Comparison of ENCODE assay signal across 8 mouse cellular contexts in the genomic region with DNA sequence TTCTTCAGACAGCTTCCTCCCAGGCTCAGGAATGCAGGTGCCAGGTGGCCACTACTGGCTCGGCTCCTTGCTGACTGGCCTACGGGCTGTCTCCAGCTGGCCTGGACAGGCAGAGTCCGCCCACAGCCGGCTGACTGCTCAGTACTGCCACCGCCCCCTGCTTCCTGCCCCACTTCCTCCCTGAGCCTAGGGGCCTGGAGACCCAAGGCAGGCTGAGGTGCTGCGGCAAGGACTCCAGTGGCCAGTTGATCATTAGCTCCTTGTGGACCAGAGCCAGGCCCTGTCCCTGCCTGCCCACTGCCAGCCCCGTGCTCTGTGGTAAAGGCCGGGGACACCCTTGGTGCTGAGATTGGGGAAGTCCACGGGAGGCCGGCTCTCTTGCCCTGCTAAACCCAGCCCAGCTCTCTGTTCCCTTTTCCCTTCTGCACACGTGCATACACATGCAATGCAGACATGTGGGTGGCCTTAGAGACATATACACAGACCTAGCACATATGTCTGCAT. TPM values are rescaled to one million over a fixed set of nuclear protein-coding genes. Genes with fewer than 3 reads are reported as not detected.
A peak's percentile ranks its signal among the peaks of the same experiment; 100 is the strongest.
DNase-seq lines count a peak whose midpoint lies in the region; ATAC-seq and TF ChIP-seq lines count a peak whose summit lies in the region.

No protein-coding gene starts in this region.

- peak overlapping the region; percentile 85 for H3K27ac ChIP-seq in heart, embryonic 10.5 days
- peak overlapping the region; percentile 67 for H3K27ac ChIP-seq in limb, embryonic 15.5 days
- H3K27ac ChIP-seq in midbrain, postnatal 0 days (ENCODE audit: low read depth, low read length): peak overlapping the region; percentile 43; the same call in 1 of the 2 replicates
- no peak overlapping the region for H3K27ac ChIP-seq in testis, adult 2 months (ENCODE audit: control insufficient read depth, insufficient read depth, low read depth, low read length)

- peak; percentile 57 for DNase-seq in right cerebral cortex, adult 18-20 months
- DNase-seq in right cerebral cortex, postnatal 4 days: no peak
- peak; percentile 51 for DNase-seq in embryo, embryonic 10.5 days (ENCODE audit: low spot score)
- peak; percentile 86 for DNase-seq in heart, embryonic 10.5 days (ENCODE audit: low spot score)
- peak; percentile 97 to 98 for DNase-seq in kidney, adult 8-10 months
- no peak for DNase-seq in midbrain, postnatal 0 days (ENCODE audit: low spot score)

- no peak for TF ChIP-seq CTCF in midbrain, postnatal 0 days (IDR thresholded peaks at IDR 0.05)
- no peak for TF ChIP-seq CTCF in testis, adult 2 months (IDR thresholded peaks at IDR 0.05; ENCODE audit: control insufficient read depth, insufficient read depth, insufficient replicate concordance, low read depth, low read length)

- peaks cover 4% of the 10 kb centered on the region; the same call in 1 of the 2 replicates for H3K27me3 ChIP-seq in heart, embryonic 10.5 days (ENCODE audit: insufficient read depth, poor library complexity, severe bottlenecking)
- no peaks in the 10 kb centered on the region for H3K27me3 ChIP-seq in limb, embryonic 15.5 days
- no peaks in the 10 kb centered on the region for H3K27me3 ChIP-seq in midbrain, postnatal 0 days (ENCODE audit: insufficient read depth, low read length)
- H3K27me3 ChIP-seq in testis, adult 2 months (ENCODE audit: control insufficient read depth, insufficient read depth, low read length): no peaks in the 10 kb centered on the region

- H3K4me2 ChIP-seq in limb, embryonic 15.5 days: no peak overlapping the region
- no peak overlapping the region for H3K4me2 ChIP-seq in midbrain, postnatal 0 days (ENCODE audit: low read depth, low read length, poor library complexity, severe bottlenecking)

- 42% methylated on average over 11 of the region's 11 CpGs for WGBS in heart, embryonic 10.5 days
- WGBS in limb, embryonic 15.5 days: 31% methylated on average over 11 of the region's 11 CpGs
- WGBS in midbrain, postnatal 0 days: 67% methylated on average over 11 of the region's 11 CpGs

- peak overlapping the region; percentile 42 for H3K4me3 ChIP-seq in heart, embryonic 10.5 days
- peak overlapping the region; percentile 10; the same call in 1 of the 2 replicates for H3K4me3 ChIP-seq in limb, embryonic 15.5 days
- H3K4me3 ChIP-seq in midbrain, postnatal 0 days (ENCODE audit: low read depth, low read length): no peak overlapping the region
- peak overlapping the region; percentile 12 for H3K4me3 ChIP-seq in testis, adult 2 months (ENCODE audit: control insufficient read depth, low read depth, low read length)

- H3K36me3 ChIP-seq in heart, embryonic 10.5 days: no peaks in the 10 kb centered on the region
- H3K36me3 ChIP-seq in limb, embryonic 15.5 days: no peaks in the 10 kb centered on the region
- H3K36me3 ChIP-seq in midbrain, postnatal 0 days (ENCODE audit: insufficient read depth, low read length): no peaks in the 10 kb centered on the region
- no peaks in the 10 kb centered on the region for H3K36me3 ChIP-seq in testis, adult 2 months (ENCODE audit: control insufficient read depth, insufficient read depth, low read length)

- ATAC-seq in limb, embryonic 15.5 days (ENCODE audit: insufficient number of reproducible peaks, low FRiP score, low TSS enrichment, low read depth): peak; percentile 70; the same call in 1 of the 2 replicates
- no peak for ATAC-seq in midbrain, postnatal 0 days (ENCODE audit: low FRiP score)

- peaks cover 30% of the 10 kb centered on the region for H3K4me1 ChIP-seq in heart, embryonic 10.5 days
- peaks cover 4% of the 10 kb centered on the region; the same call in 1 of the 2 replicates for H3K4me1 ChIP-seq in limb, embryonic 15.5 days
- H3K4me1 ChIP-seq in midbrain, postnatal 0 days (ENCODE audit: insufficient read depth, low read length): no peaks in the 10 kb centered on the region
- H3K4me1 ChIP-seq in testis, adult 2 months (ENCODE audit: control insufficient read depth, insufficient read depth, low read length): no peaks in the 10 kb centered on the region; the same call in 1 of the 2 replicates

- no peak overlapping the region for H3K9ac ChIP-seq in limb, embryonic 15.5 days
- no peak overlapping the region for H3K9ac ChIP-seq in midbrain, postnatal 0 days (replicated peaks; ENCODE audit: low read length, poor library complexity, severe bottlenecking)

- no peaks in the 10 kb centered on the region for H3K9me3 ChIP-seq in heart, embryonic 10.5 days
- H3K9me3 ChIP-seq in limb, embryonic 15.5 days: no peaks in the 10 kb centered on the region
- no peaks in the 10 kb centered on the region for H3K9me3 ChIP-seq in midbrain, postnatal 0 days (ENCODE audit: low read length)

- TF ChIP-seq POLR2A in testis, adult 2 months (IDR thresholded peaks at IDR 0.05; ENCODE audit: control insufficient read depth, low read depth, low read length): no peak

RNA-seq across cellular contexts. Expression of a gene that starts 10.8 kb away (rescaled TPM):
- polyA plus RNA-seq in heart, embryonic 10.5 days (2016; fragmentation: Nextera tagmentation; extraction: Ambion mirVana): 7.8 and 13.1 TPM in 2 replicates
- polyA plus RNA-seq in limb, embryonic 15.5 days (2015; fragmentation: Nextera tagmentation; extraction: Ambion mirVana): 6.6 and 7.3 TPM in 2 replicates
- total RNA-seq in midbrain, postnatal 0 days (2014; rRNA removed): 1.9 and 3.6 TPM in 2 replicates
- 1.8 TPM in 2 replicates for polyA plus RNA-seq in midbrain, postnatal 0 days (2015; fragmentation: Nextera tagmentation; extraction: Ambion mirVana)
- 0.59 and 0.72 TPM in 2 replicates for polyA plus RNA-seq in testis, adult 2 months (2012; rRNA removed)

RNA-seq across cellular contexts. Expression of a gene that starts 28.7 kb away (rescaled TPM):
- polyA plus RNA-seq in heart, embryonic 10.5 days (2016; fragmentation: Nextera tagmentation; extraction: Ambion mirVana): 1.7 and 2.6 TPM in 2 replicates
- polyA plus RNA-seq in limb, embryonic 15.5 days (2015; fragmentation: Nextera tagmentation; extraction: Ambion mirVana): 2.7 and 5.7 TPM in 2 replicates
- 44.9 and 51.4 TPM in 2 replicates for total RNA-seq in midbrain, postnatal 0 days (2014; rRNA removed)
- polyA plus RNA-seq in midbrain, postnatal 0 days (2015; fragmentation: Nextera tagmentation; extraction: Ambion mirVana): 31.7 and 32.2 TPM in 2 replicates
- 1.2 and 1.7 TPM in 2 replicates for polyA plus RNA-seq in testis, adult 2 months (2012; rRNA removed)

RNA-seq across cellular contexts. Expression of a gene that starts 49.4 kb away (rescaled TPM):
- 4.6 and 7.2 TPM in 2 replicates for polyA plus RNA-seq in heart, embryonic 10.5 days (2016; fragmentation: Nextera tagmentation; extraction: Ambion mirVana)
- polyA plus RNA-seq in limb, embryonic 15.5 days (2015; fragmentation: Nextera tagmentation; extraction: Ambion mirVana): 72.3 and 92.9 TPM in 2 replicates
- 19.9 and 26.3 TPM in 2 replicates for total RNA-seq in midbrain, postnatal 0 days (2014; rRNA removed)
- 20.9 and 22.0 TPM in 2 replicates for polyA plus RNA-seq in midbrain, postnatal 0 days (2015; fragmentation: Nextera tagmentation; extraction: Ambion mirVana)
- polyA plus RNA-seq in testis, adult 2 months (2012; rRNA removed): 14.8 and 15.0 TPM in 2 replicates

Comparison
In these comparisons a context has a peak if more than half of its experiments do, and no peak if none do; other contexts are left out.
1. DNase-seq: peak in right cerebral cortex, adult 18-20 months (single experiment), embryo, embryonic 10.5 days (single experiment), heart, embryonic 10.5 days (single experiment) and kidney, adult 8-10 months (2 of 2); none in right cerebral cortex, postnatal 4 days (single experiment) and midbrain, postnatal 0 days (single experiment).